Mouse (Mus musculus) lung, embryonic 15.5 days (tissue): ENCODE results near the gene Mex3a. TPM values are rescaled to one million over a fixed set of nuclear protein-coding genes. Genes with fewer than 3 reads are reported as not detected.

Experiments used
- ATAC-seq: fragments of 200-750 bp; cut with Nextera tagmentation; 2 replicates; pipeline ENCODE4 v1.8.0; 2017; ENCODE audit warnings: moderate number of reproducible peaks, borderline replicate concordance; ENCODE audit not compliant: low FRiP score, low TSS enrichment; ENCODE audit errors: extremely low read depth
- H3K27ac ChIP-seq: fragments of 300-500 bp; sonication (generic); 2 replicates; pipeline ENCODE4 v1.5.1; 2015; ENCODE audit warnings: moderate library complexity, mild to moderate bottlenecking, inconsistent platforms
- H3K27me3 ChIP-seq: fragments of 300-500 bp; sonication (generic); 2 replicates; pipeline ENCODE4 v1.6.1; 2015; ENCODE audit warnings: inconsistent platforms
- H3K36me3 ChIP-seq: fragments of 300-500 bp; sonication (generic); 2 replicates; pipeline ENCODE4 v1.6.1; 2015; ENCODE audit warnings: inconsistent platforms
- H3K4me1 ChIP-seq: fragments of 300-500 bp; sonication (generic); 2 replicates; pipeline ENCODE4 v1.6.1; 2015; ENCODE audit warnings: inconsistent platforms
- H3K4me2 ChIP-seq: fragments of 300-500 bp; sonication (generic); 2 replicates; pipeline ENCODE4 v1.6.1; 2015; ENCODE audit warnings: inconsistent platforms, mild to moderate bottlenecking, moderate library complexity
- H3K4me3 ChIP-seq: fragments of 300-500 bp; sonication (generic); 2 replicates; pipeline ENCODE4 v1.5.1; 2015; ENCODE audit warnings: mild to moderate bottlenecking, inconsistent platforms
- H3K9ac ChIP-seq: fragments of 300-500 bp; sonication (generic); 2 replicates; pipeline ENCODE4 v1.6.1; 2015; ENCODE audit warnings: inconsistent platforms
- H3K9me3 ChIP-seq: fragments of 300-500 bp; sonication (generic); 2 replicates; pipeline ENCODE4 v1.6.1; 2016; ENCODE audit warnings: inconsistent platforms
- WGBS: fragments of 180-500 bp; shearing (Covaris S2); methylation state at CpG from one replicate; pipeline ENCODE4 v1.1.7; 2015; 5-methylcytosine and 5-hydroxymethylcytosine counted together
- polyA plus RNA-seq: library from polyadenylated mRNA; unstranded; fragments of >200 nt; fragmentation: Nextera tagmentation; extraction: Ambion mirVana; gene quantifications from 2 replicates; pipeline ENCODE4 v1.2.1, GENCODE M21; 2015

Gene Mex3a
- polyA plus RNA-seq, 1 experiment from 2014 or later, result 15.8 TPM

- ATAC-seq, result no peak
- Histone ChIP-seq H3K36me3 (peaks cover 35% of the 10 kb centered on the region), H3K27me3 (no peaks in the 10 kb centered on the region), H3K4me2 (no peak overlapping the region), H3K4me3 (no peak overlapping the region), H3K4me1 (peaks cover 38% of the 10 kb centered on the region), H3K9me3 (no peaks in the 10 kb centered on the region), H3K27ac (no peak overlapping the region), H3K9ac (no peak overlapping the region)
- WGBS, result 63% methylated on average over 7 of the region's 7 CpGs
Measured at GRCm38 (mm10) chr3:88541622-88542401, 9.6 kb downstream of the Mex3a start.

GRCm38 (mm10) chr3:88542486-88542885 lies 10.3 kb downstream of the Mex3a start:
- Histone ChIP-seq H3K4me1 (peaks cover 35% of the 10 kb centered on the region), H3K4me3 (no peak overlapping the region), H3K27ac (no peak overlapping the region), H3K9me3 (no peaks in the 10 kb centered on the region), H3K36me3 (peaks cover 28% of the 10 kb centered on the region), H3K4me2 (no peak overlapping the region), H3K27me3 (no peaks in the 10 kb centered on the region), H3K9ac (no peak overlapping the region)
- no peak for ATAC-seq
- 55% methylated on average over 4 of the region's 4 CpGs for WGBS

- Histone ChIP-seq H3K27me3 (no peaks in the 10 kb centered on the region), H3K9ac (no peak overlapping the region), H3K27ac (no peak overlapping the region), H3K9me3 (no peaks in the 10 kb centered on the region), H3K4me3 (no peak overlapping the region), H3K36me3 (peaks cover 21% of the 10 kb centered on the region), H3K4me2 (no peak overlapping the region), H3K4me1 (peaks cover 31% of the 10 kb centered on the region)
- WGBS, result 75% methylated on average over 8 of the region's 8 CpGs
- ATAC-seq, result no peak
Measured at GRCm38 (mm10) chr3:88543174-88543573, 11.0 kb downstream of the Mex3a start.

DNA sequence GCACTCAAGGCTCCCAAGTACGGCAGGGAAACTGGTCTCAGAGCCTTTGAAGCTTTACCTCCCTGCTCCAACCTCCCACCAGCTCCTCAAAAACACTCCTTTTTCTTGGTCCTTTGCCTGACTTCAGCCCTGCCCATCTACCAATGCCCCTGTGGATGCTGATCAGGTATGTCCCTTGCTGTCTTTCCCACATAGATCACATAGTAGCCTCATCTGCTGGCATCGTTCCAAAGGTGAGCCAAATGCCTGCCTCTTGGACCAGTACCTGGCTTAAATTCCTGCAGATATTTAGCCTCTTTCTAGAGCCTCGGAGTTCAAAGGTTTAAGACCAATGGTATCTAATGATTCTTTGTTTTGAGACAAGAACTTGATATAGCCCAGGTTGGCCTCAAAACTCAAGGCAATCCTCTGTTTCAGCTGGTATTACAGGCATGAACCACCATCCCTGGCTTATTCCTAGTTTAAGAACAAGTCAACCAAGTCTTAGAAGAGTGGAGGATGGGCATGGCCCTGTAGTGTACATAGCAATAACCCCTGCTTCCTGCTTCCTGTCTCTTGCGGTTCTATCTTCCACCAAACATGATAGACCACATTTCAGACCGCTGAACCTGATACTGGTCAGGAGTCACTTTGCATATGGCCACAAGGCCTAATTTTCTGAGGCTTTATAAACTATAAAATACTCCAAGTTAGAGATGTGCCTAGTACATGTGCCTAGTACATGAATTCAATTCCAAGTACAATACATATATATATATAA lies 11.6 kb downstream of the Mex3a start:
- peaks cover 15% of the 10 kb centered on the region for H3K36me3 ChIP-seq
- no peak overlapping the region for H3K27ac ChIP-seq
- WGBS, result 59% methylated on average over 5 of the region's 5 CpGs
- H3K4me1 ChIP-seq, result peaks cover 31% of the 10 kb centered on the region
- no peak overlapping the region for H3K4me3 ChIP-seq
- no peak overlapping the region for H3K9ac ChIP-seq
- H3K9me3 ChIP-seq, result no peaks in the 10 kb centered on the region
- no peaks in the 10 kb centered on the region for H3K27me3 ChIP-seq
- ATAC-seq, result no peak
- no peak overlapping the region for H3K4me2 ChIP-seq

DNA sequence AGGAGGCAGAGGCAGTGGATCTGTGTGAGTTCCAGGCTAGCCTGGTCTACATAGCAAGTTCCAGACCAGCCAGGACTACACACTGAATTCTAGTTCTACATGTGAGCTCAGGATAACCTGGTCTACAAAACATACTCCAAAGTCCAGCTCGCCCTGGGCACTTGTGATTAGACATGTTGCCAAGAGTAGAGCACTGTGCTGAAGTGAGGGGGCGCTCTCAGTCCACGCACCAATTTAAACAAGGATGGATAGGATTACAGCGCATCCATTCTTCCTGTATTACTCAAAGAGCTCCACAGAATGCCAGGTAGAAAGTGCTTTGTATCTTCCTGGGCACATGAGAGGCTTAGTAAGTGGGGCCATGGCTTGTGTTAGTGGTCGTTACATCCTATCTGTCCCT lies 12.3 kb downstream of the Mex3a start:
- Histone ChIP-seq H3K9me3 (no peaks in the 10 kb centered on the region), H3K27me3 (no peaks in the 10 kb centered on the region)

DNA sequence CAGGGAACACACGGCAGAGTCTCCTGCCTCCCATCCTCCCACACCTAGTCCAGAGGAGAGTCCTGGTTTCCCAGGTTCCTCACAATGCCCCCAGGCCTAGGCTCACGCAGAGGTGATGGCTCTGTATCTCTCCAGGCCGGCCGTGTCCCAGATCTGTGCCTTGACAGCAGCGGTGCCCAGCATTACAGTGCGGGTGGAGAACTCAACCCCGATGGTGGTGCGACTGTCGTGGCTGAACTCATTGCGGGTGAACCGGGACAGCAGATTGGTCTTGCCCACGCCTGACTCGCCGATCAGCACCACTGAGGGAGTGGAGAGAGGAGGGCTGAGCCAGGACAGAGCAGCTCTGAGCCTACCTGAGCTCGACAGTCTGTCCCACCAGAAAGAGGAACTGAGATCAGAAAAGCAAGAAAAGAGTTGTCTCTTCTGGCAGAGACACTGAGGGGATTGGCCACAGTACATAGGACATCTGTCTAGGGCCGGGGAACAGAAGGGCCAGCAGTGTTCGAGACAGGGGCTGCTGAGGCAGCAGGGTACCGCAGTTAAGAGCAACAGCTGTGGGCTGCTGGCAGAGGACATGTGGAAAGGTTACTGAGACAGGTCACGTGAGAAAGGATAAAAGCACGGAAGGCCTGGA lies 12.9 kb downstream of the Mex3a start:
- H3K9me3 ChIP-seq, result no peaks in the 10 kb centered on the region
- peaks cover 25% of the 10 kb centered on the region for H3K4me1 ChIP-seq
- no peak for ATAC-seq
- no peak overlapping the region for H3K4me2 ChIP-seq
- H3K27me3 ChIP-seq, result no peaks in the 10 kb centered on the region
- H3K36me3 ChIP-seq, result peaks cover 7% of the 10 kb centered on the region; the same call in 1 of the 2 replicates
- WGBS, result 58% methylated on average over 20 of the region's 20 CpGs
- H3K27ac ChIP-seq, result no peak overlapping the region
- no peak overlapping the region for H3K9ac ChIP-seq
- no peak overlapping the region for H3K4me3 ChIP-seq

More for the DNA sequence above, 12.3 kb downstream of the Mex3a start:
- no peak overlapping the region for H3K4me3 ChIP-seq
- no peak for ATAC-seq
- H3K27ac ChIP-seq, result no peak overlapping the region
- H3K4me1 ChIP-seq, result peaks cover 28% of the 10 kb centered on the region
- whole genome bisulfite sequencing, result 26% methylated on average over 5 of the region's 5 CpGs
- H3K9ac ChIP-seq, result no peak overlapping the region
- no peak overlapping the region for H3K4me2 ChIP-seq
- peaks cover 10% of the 10 kb centered on the region; the same call in 1 of the 2 replicates for H3K36me3 ChIP-seq

DNA sequence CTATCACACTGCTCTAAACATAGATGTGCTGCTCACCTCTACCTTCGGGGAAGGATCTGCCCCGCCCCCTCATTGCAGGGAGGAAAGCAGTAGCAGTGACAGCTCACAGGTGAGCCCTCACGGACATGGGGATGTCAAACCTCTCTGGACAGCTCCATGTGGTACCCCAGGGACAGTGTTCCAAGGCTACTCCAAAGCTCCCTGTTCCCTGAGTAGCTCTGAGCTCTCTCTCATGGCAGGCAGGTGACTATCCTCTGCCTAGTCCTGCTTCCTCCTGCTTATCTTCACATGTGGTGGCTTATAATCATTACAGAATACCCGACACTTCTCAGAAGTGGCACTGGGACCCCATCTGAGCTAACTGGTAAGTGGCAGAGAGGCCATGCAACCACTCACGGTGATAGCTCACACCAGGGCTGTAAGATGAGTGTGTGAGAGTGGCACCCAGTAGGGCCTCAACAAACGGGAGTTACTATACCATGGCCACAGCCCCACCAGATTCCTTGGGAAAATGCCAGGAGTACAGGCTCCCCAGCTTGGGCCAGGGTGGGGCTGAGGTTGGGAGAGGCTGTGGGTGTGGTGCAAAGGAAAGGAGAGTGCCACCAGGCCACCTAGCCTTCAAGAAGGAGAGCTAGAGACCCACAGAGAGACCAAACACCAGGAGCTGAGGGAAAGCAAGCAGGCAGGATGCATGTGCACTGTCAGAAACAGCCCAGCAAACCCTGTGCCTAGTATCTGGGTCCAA lies 14.7 kb downstream of the Mex3a start:
- Histone ChIP-seq H3K9ac (no peak overlapping the region), H3K4me3 (no peak overlapping the region), H3K4me2 (peak overlapping the region; percentile 6; the same call in 1 of the 2 replicates), H3K27me3 (no peaks in the 10 kb centered on the region), H3K36me3 (no peaks in the 10 kb centered on the region), H3K27ac (0 out of 2 replicates have a peak overlapping the region, but pooled peaks have one; percentile 26), H3K4me1 (peaks cover 22% of the 10 kb centered on the region), H3K9me3 (no peaks in the 10 kb centered on the region)
- WGBS, result 61% methylated on average over 6 of the region's 6 CpGs
- no peak for ATAC-seq

GRCm38 (mm10) chr3:88548180-88548917 lies 16.2 kb downstream of the Mex3a start, which contains the start of gene Rab25:
Gene Rab25 (minus strand): TSS chr3:88548300.
- H3K4me3 ChIP-seq, result peak within 1 kb of the TSS; percentile 29

DNA sequence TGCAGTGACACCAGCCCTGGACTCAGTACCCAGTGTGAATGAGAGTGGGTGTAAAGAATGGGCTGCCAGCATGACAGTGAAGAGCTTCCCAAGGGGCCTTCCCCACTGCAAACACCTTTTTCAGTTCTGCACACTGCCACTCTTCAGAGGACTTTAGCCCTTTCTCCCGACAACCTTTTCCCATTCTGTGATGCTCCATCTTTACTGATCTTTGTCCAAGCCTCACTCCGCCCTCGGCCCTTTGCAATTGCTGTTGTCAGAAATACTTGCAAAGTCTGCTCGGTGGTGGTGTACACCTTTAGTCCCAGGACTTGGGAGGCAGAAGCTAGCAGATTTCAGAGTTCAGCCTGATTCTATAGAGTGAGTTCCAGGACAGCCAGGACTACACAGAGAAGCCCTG lies 19.4 kb downstream of the Mex3a start:
- Histone ChIP-seq H3K4me3 (peak overlapping the region; percentile 59; the same call in 1 of the 2 replicates), H3K27me3 (no peaks in the 10 kb centered on the region), H3K9ac (peak overlapping the region; percentile 59; the same call in 1 of the 2 replicates), H3K27ac (no peak overlapping the region), H3K9me3 (no peaks in the 10 kb centered on the region), H3K36me3 (peaks cover 7% of the 10 kb centered on the region), H3K4me1 (peaks cover 33% of the 10 kb centered on the region), H3K4me2 (peak overlapping the region; percentile 83)
- no peak for ATAC-seq
- WGBS, result 81% methylated on average over 4 of the region's 4 CpGs

More at GRCm38 (mm10) chr3:88548180-88548917, 16.2 kb downstream of the Mex3a start, which contains the start of gene Rab25:
- H3K9ac ChIP-seq, result no peak within 1 kb of the TSS
- no peaks in the 10 kb centered on the region for H3K9me3 ChIP-seq
- H3K4me2 ChIP-seq, result peak within 1 kb of the TSS; percentile 47
- no peaks in the 10 kb centered on the region for H3K36me3 ChIP-seq
- peaks cover 27% of the 10 kb centered on the region for H3K4me1 ChIP-seq
- peak within 1 kb of the TSS; percentile 86 for H3K27ac ChIP-seq
- WGBS, result 37% methylated on average over 18 of the region's 18 CpGs
- no peak for ATAC-seq
- H3K27me3 ChIP-seq, result no peaks in the 10 kb centered on the region

- peaks cover 29% of the 10 kb centered on the region for H3K4me1 ChIP-seq
Measured at GRCm38 (mm10) chr3:88552082-88552645, 20.0 kb downstream of the Mex3a start.

More at GRCm38 (mm10) chr3:88552082-88552645, 20.0 kb downstream of the Mex3a start:
- no peak for ATAC-seq
- H3K9me3 ChIP-seq, result no peaks in the 10 kb centered on the region
- H3K9ac ChIP-seq, result peak overlapping the region; percentile 59
- H3K27me3 ChIP-seq, result no peaks in the 10 kb centered on the region
- H3K4me2 ChIP-seq, result peak overlapping the region; percentile 83
- peak overlapping the region; percentile 59 for H3K4me3 ChIP-seq
- 13% methylated on average over 16 of the region's 16 CpGs for WGBS
- H3K36me3 ChIP-seq, result peaks cover 12% of the 10 kb centered on the region
- H3K27ac ChIP-seq, result peak overlapping the region; percentile 88
